Mouse (Mus musculus) midbrain, embryonic 11.5 days (tissue): Measurements from ENCODE around the gene Ampd3. TPM values are rescaled to one million over a fixed set of nuclear protein-coding genes. Genes with fewer than 3 reads are reported as not detected.

Experiments used
- ATAC-seq: fragments of 200-750 bp; cut with Nextera tagmentation; 2 replicates; pipeline ENCODE4 v1.8.0; 2017; ENCODE audit warnings: moderate TSS enrichment, moderate library complexity; ENCODE audit not compliant: low FRiP score
- DNase-seq: peaks from one replicate; pipeline ENCODE4 v3.0.0; 2015; ENCODE audit warnings: low spot score; ENCODE audit errors: missing footprints
- H3K27ac ChIP-seq: fragments of 300-500 bp; sonication (generic); 2 replicates; pipeline ENCODE4 v1.5.1; 2014; ENCODE audit warnings: low read depth, low read length
- H3K27me3 ChIP-seq: fragments of 300-500 bp; sonication (generic); 2 replicates; pipeline ENCODE4 v1.6.1; 2014; ENCODE audit warnings: mild to moderate bottlenecking, low read length, moderate library complexity, mixed read lengths; ENCODE audit not compliant: control insufficient read depth, insufficient read depth
- H3K36me3 ChIP-seq: fragments of 300-500 bp; sonication (generic); 2 replicates; pipeline ENCODE4 v1.6.1; 2014; ENCODE audit warnings: mild to moderate bottlenecking, low read length, moderate library complexity, mixed read lengths; ENCODE audit not compliant: control insufficient read depth, insufficient read depth
- H3K4me1 ChIP-seq: fragments of 300-500 bp; sonication (generic); 2 replicates; pipeline ENCODE4 v1.6.1; 2014; ENCODE audit warnings: low read length; ENCODE audit not compliant: control insufficient read depth, insufficient read depth
- H3K4me2 ChIP-seq: fragments of 300-500 bp; sonication (generic); 2 replicates; pipeline ENCODE4 v1.6.1; 2014; ENCODE audit warnings: mild to moderate bottlenecking, moderate library complexity
- H3K4me3 ChIP-seq: fragments of 300-500 bp; sonication (generic); 2 replicates; pipeline ENCODE4 v1.5.1; 2014; ENCODE audit warnings: low read depth, low read length
- H3K9ac ChIP-seq: fragments of 300-500 bp; sonication (generic); 2 replicates; pipeline ENCODE4 v1.6.1; 2014; ENCODE audit warnings: low read length
- H3K9me3 ChIP-seq: fragments of 300-500 bp; sonication (generic); 2 replicates; pipeline ENCODE4 v1.6.1; 2016; ENCODE audit warnings: low read length; ENCODE audit not compliant: control insufficient read depth
- WGBS: fragments of 180-500 bp; shearing (Covaris S2); extraction: QIAGEN DNeasy Blood & Tissue Kit; methylation state at CpG from one replicate; pipeline ENCODE4 v1.1.7; 2014; 5-methylcytosine and 5-hydroxymethylcytosine counted together
- microRNA-seq: library from miRNA; unstranded; fragments of <30 nt; microRNA quantifications from one replicate; pipeline ENCODE4, GENCODE M21; 2017
- polyA plus RNA-seq: library from polyadenylated mRNA; unstranded; fragments of >200 nt; fragmentation: Nextera tagmentation; extraction: Ambion mirVana; gene quantifications from 2 replicates; pipeline ENCODE4 v1.2.1, GENCODE M21; 2014

Ampd3 gene
- polyA plus RNA-seq, 1 experiment from 2014 or later, result 1.4 TPM

- H3K9me3 ChIP-seq, result no peaks in the 10 kb centered on the region
- no peaks in the 10 kb centered on the region for H3K27me3 ChIP-seq
- H3K4me1 ChIP-seq, result no peaks in the 10 kb centered on the region
- 81% methylated on average over 8 of the region's 8 CpGs for WGBS
- ATAC-seq (no peak), DNase-seq (no peak)
- H3K36me3 ChIP-seq, result no peaks in the 10 kb centered on the region
- no peak overlapping the region for H3K9ac ChIP-seq
- H3K4me2 ChIP-seq, result no peak overlapping the region
- H3K27ac ChIP-seq, result no peak overlapping the region
- H3K4me3 ChIP-seq, result no peak overlapping the region
These were observed 87.0 kb downstream of the Ampd3 start for GRCm38 (mm10) chr7:110854927-110855546.

GRCm38 (mm10) chr7:110855604-110856003 lies 87.6 kb downstream of the Ampd3 start:
- Histone ChIP-seq H3K36me3 (no peaks in the 10 kb centered on the region), H3K4me3 (no peak overlapping the region), H3K9me3 (no peaks in the 10 kb centered on the region), H3K4me1 (no peaks in the 10 kb centered on the region), H3K27me3 (no peaks in the 10 kb centered on the region), H3K27ac (no peak overlapping the region), H3K4me2 (no peak overlapping the region), H3K9ac (no peak overlapping the region)
- WGBS, result 84% methylated on average over 1 of the region's 1 CpGs
- DNase-seq, result no peak
- no peak for ATAC-seq

- H3K27me3 ChIP-seq, result no peaks in the 10 kb centered on the region
- H3K36me3 ChIP-seq, result no peaks in the 10 kb centered on the region
- ATAC-seq (no peak), DNase-seq (no peak)
- no peak overlapping the region for H3K27ac ChIP-seq
- no peaks in the 10 kb centered on the region for H3K4me1 ChIP-seq
- H3K4me2 ChIP-seq, result no peak overlapping the region
- no peak overlapping the region for H3K9ac ChIP-seq
- H3K9me3 ChIP-seq, result no peaks in the 10 kb centered on the region
- WGBS, result 80% methylated on average over 5 of the region's 5 CpGs
- no peak overlapping the region for H3K4me3 ChIP-seq
These were observed 92.1 kb downstream of the Ampd3 start for GRCm38 (mm10) chr7:110860129-110860528.

Small RNA genes within 50 kb of the gene (microRNA-seq; reads per million reads assigned to microRNA genes)
- gene Gm47282, result not detected

Other genes starting within 250 kb of the Ampd3 start
- gene Sbf2, start 153.3 kb upstream of the Ampd3 start, polyA plus RNA-seq, result 34.6 and 35.9 TPM in 2 replicates
- 4.6 and 5.4 TPM in 2 replicates for gene Adm, start 140.5 kb upstream of the Ampd3 start, polyA plus RNA-seq
- gene Rnf141, start 76.3 kb downstream of the Ampd3 start, polyA plus RNA-seq, result 27.7 and 28.0 TPM in 2 replicates
- gene Lyve1, start 95.0 kb downstream of the Ampd3 start, polyA plus RNA-seq, result 3.6 and 4.5 TPM in 2 replicates
- gene Mrvi1, start 214.3 kb downstream of the Ampd3 start, polyA plus RNA-seq, result 1.9 and 2.2 TPM in 2 replicates